Mouse (Mus musculus) liver, embryonic 16.5 days (tissue): ENCODE measurements at regions not wholly inside any gene's neighbourhood (a gene's known extent, or its start where the extent isn't known, plus 50 kb on each side); places are given as distances from the start of the nearest gene placed in this dataset.

Experiments used
- ATAC-seq: fragments of 200-750 bp; cut with Nextera tagmentation; 2 replicates; pipeline ENCODE4 v1.8.0; 2017; ENCODE audit warnings: low read depth, mild to moderate bottlenecking, moderate number of reproducible peaks, moderate library complexity
- H3K27ac ChIP-seq: fragments of 300-500 bp; sonication (generic); 2 replicates; pipeline ENCODE4 v1.5.1; 2014; ENCODE audit warnings: mild to moderate bottlenecking, low read length
- H3K27me3 ChIP-seq: fragments of 300-500 bp; sonication (generic); 2 replicates; pipeline ENCODE4 v1.6.1; 2014; ENCODE audit warnings: low read depth, low read length, mixed read lengths; ENCODE audit not compliant: control insufficient read depth, insufficient read depth
- H3K36me3 ChIP-seq: fragments of 300-500 bp; sonication (generic); 2 replicates; pipeline ENCODE4 v1.6.1; 2014; ENCODE audit warnings: mild to moderate bottlenecking; ENCODE audit not compliant: control insufficient read depth, insufficient read depth
- H3K4me1 ChIP-seq: fragments of 300-500 bp; sonication (generic); 2 replicates; pipeline ENCODE4 v1.6.1; 2014; ENCODE audit warnings: low read depth, low read length, mixed read lengths; ENCODE audit not compliant: control insufficient read depth
- H3K4me2 ChIP-seq: fragments of 300-500 bp; sonication (generic); 2 replicates; pipeline ENCODE4 v1.6.1; 2014; ENCODE audit warnings: low read depth, low read length, mixed read lengths
- H3K4me3 ChIP-seq: fragments of 300-500 bp; sonication (generic); 2 replicates; pipeline ENCODE4 v1.5.1; 2014; ENCODE audit warnings: low read depth, mild to moderate bottlenecking, low read length
- H3K9ac ChIP-seq: fragments of 300-500 bp; sonication (generic); 2 replicates; pipeline ENCODE4 v1.6.1; 2014; ENCODE audit warnings: low read depth, low read length
- H3K9me3 ChIP-seq: fragments of 300-500 bp; sonication (generic); replicated peaks from 2 replicates; pipeline ENCODE4 v1.6.1; 2016; ENCODE audit warnings: low read length; ENCODE audit not compliant: control insufficient read depth
- WGBS: fragments of 180-500 bp; shearing (Covaris S2); extraction: QIAGEN DNeasy Blood & Tissue Kit; methylation state at CpG from one replicate; pipeline ENCODE4 v1.1.7; 2014; ENCODE audit not compliant: insufficient replicate concordance; 5-methylcytosine and 5-hydroxymethylcytosine counted together

DNA sequence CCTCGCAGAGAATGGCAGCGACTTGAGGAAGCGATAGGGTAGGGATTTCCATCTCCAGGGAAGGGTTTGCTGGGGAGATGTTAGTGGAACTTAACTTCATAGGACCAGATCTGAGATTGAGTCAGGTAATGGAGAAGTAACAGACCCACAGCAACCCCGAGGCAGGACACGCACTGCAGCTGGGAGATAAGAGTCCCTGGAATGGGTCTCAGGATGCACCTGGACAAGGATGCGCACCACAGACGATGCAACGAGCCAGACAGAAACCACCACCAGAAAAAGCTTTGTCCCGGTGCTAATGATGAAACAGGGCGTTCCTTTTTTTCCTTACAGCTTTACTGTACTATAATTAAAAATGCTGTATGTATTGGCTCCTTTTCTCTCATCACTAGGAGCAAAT is 470.9 kb upstream of the Jarid2 start:
- Histone ChIP-seq H3K36me3 (no peaks in the 10 kb centered on the region), H3K27me3 (no peaks in the 10 kb centered on the region), H3K9ac (no peak overlapping the region), H3K4me1 (no peaks in the 10 kb centered on the region), H3K27ac (no peak overlapping the region), H3K9me3 (no peaks in the 10 kb centered on the region), H3K4me2 (no peak overlapping the region), H3K4me3 (no peak overlapping the region)
- WGBS = 32% methylated on average over 10 of the region's 10 CpGs
- no peak for ATAC-seq

DNA sequence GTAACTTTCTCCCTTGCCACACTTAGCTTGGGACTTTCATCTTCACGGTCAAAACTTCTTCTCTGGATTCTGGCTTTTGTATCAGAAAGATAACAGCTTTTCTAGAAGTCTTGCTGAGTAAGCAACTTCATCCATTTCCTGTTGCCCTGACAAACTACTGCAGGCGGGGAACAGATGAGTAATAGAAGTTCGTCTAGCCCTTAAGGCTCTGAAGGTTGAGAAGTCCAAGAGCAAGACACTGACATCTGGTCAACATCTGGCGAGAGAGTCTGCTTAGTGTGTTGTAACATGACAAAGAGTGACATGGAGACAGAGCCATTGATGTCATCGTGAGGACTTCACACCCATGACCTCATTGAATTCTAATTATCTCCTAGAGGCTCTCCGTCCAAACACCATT is 469.2 kb upstream of the Jarid2 start:
- H3K4me1 ChIP-seq = no peaks in the 10 kb centered on the region
- 38% methylated on average over 6 of the region's 6 CpGs for WGBS
- ATAC-seq = no peak

DNA sequence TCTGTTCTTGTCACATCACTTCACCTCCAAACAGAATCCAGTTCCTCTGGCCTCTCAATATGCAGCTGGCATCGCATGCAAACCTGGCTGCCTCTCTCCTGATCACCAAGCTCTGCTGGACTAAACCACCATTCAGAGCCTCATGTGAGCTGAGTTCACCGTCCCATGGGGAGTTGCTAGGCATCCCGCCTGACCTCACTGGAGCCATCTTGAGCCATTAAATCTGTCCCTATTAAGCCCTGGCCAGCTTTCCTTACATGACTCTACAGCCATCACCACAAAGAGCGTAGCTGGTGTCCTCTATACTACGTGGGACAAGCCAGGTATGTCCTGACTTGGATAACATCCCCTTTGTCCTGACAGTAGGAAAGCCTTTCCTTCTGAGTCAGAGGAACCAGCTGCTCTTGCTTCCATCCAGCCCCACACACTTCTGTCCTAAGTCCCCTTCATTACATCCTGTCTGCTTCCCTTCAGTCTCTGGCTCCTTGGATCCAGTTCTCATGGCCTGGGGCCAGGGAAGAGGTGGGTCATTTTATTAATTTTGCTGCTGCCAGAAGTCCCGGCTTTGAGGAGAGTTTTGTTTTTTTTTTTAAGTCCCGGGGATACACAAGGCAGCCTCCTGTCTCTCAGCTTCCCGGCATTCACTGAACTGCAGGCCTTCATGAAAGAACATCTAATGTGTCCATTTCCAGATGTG is 468.5 kb upstream of the Jarid2 start:
- H3K27ac ChIP-seq = no peak overlapping the region
- no peaks in the 10 kb centered on the region for H3K4me1 ChIP-seq
- no peak overlapping the region for H3K4me2 ChIP-seq
- 63% methylated on average over 8 of the region's 8 CpGs for WGBS
- H3K36me3 ChIP-seq = no peaks in the 10 kb centered on the region
- H3K27me3 ChIP-seq = no peaks in the 10 kb centered on the region
- H3K9ac ChIP-seq = no peak overlapping the region
- H3K9me3 ChIP-seq = no peaks in the 10 kb centered on the region
- H3K4me3 ChIP-seq = no peak overlapping the region
- no peak for ATAC-seq

More for the DNA sequence above, 469.2 kb upstream of the Jarid2 start:
- no peak overlapping the region for H3K4me3 ChIP-seq
- H3K9me3 ChIP-seq = no peaks in the 10 kb centered on the region
- no peak overlapping the region for H3K9ac ChIP-seq
- no peaks in the 10 kb centered on the region for H3K27me3 ChIP-seq
- no peaks in the 10 kb centered on the region for H3K36me3 ChIP-seq
- no peak overlapping the region for H3K4me2 ChIP-seq
- H3K27ac ChIP-seq = no peak overlapping the region

DNA sequence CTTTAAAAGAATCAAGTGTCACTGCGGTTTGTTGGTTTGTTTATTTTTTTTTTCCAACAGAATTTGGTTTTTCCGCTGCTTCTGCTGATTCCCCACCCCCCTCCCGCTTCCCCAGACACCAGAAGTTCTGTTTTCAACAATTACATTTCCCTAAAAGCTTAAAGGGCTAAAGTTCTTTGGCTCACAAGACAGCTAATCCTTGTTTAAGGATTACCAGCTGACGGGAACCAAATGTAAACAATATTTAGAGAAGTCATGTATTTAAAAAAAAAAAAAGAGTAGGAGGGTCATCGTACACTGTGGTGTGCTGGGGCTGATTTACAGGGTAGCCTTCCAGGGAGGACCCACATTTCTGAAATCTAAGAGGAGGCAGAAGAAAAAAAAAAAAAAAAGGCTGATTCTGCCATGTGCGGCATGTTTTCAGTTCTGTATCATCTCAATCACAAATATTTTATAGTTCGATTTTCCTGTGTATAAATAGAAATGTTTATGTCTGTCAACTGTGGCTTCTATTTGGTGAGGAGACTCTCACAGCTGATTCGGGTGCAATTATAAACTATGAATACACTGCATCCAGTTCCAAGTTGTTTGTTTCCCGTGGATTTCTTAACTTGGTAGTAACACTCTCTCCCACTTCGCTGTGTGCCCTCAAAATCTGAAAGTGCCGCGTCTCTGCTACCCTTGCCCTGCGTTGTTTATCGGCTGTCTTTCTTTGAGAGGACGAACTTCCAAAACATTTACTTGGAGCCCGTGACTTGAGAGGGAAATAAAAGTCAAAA is 456.3 kb upstream of the Jarid2 start:
- H3K4me3 ChIP-seq = no peak overlapping the region
- 62% methylated on average over 16 of the region's 16 CpGs for WGBS
- ATAC-seq = no peak
- H3K9ac ChIP-seq = no peak overlapping the region
- H3K9me3 ChIP-seq = no peaks in the 10 kb centered on the region
- H3K4me2 ChIP-seq = no peak overlapping the region
- H3K27ac ChIP-seq = no peak overlapping the region
- no peaks in the 10 kb centered on the region for H3K36me3 ChIP-seq
- no peaks in the 10 kb centered on the region for H3K4me1 ChIP-seq
- no peaks in the 10 kb centered on the region for H3K27me3 ChIP-seq

DNA sequence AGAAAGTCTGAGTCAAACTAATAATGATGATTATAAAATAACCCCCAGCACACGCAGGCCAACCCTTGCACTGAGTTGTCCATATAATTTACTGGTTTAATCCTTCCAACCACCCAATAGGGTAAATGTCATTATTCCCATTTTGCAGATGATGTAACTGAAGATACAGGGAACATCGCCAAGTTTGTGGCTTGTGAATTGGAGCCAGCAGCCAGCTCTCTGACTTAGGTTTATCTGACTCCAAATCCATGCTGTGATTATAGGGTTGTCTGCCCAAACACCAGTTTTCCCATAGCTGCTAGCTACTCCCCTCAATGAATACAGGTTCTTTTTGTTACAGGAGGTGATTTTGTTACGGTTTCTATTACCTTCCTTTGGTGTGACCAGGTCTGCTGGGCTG is 451.3 kb upstream of the Jarid2 start:
- ATAC-seq = no peak
- no peaks in the 10 kb centered on the region for H3K4me1 ChIP-seq
- no peaks in the 10 kb centered on the region for H3K36me3 ChIP-seq
- 71% methylated on average over 3 of the region's 3 CpGs for WGBS
- H3K4me2 ChIP-seq = no peak overlapping the region
- H3K27me3 ChIP-seq = no peaks in the 10 kb centered on the region
- no peaks in the 10 kb centered on the region for H3K9me3 ChIP-seq
- H3K9ac ChIP-seq = no peak overlapping the region
- no peak overlapping the region for H3K27ac ChIP-seq
- no peak overlapping the region for H3K4me3 ChIP-seq

DNA sequence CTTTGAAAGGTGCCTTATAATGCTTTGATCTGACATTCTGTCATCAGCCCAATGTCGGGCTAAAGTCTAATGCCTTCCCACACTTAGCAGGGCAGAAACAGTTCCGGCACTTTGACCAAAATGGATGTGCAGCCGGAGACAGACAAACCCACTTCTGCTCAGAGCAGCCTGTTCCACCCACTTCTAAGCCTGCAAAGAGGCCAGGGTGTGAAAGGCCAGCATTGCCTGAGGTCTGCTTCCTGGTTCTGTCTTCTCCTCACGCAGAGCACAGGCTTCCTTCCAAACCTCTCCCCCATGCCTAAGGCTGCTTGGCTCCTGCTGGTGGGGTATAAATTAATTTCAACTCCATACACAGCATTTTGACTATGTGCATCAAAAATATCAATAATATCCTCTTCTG is 450.2 kb upstream of the Jarid2 start:
- no peaks in the 10 kb centered on the region for H3K36me3 ChIP-seq
- H3K9me3 ChIP-seq = no peaks in the 10 kb centered on the region
- H3K27ac ChIP-seq = no peak overlapping the region
- H3K9ac ChIP-seq = no peak overlapping the region
- no peaks in the 10 kb centered on the region for H3K27me3 ChIP-seq
- no peak overlapping the region for H3K4me2 ChIP-seq
- H3K4me3 ChIP-seq = no peak overlapping the region
- 39% methylated on average over 4 of the region's 4 CpGs for WGBS
- no peaks in the 10 kb centered on the region for H3K4me1 ChIP-seq
- no peak for ATAC-seq

DNA sequence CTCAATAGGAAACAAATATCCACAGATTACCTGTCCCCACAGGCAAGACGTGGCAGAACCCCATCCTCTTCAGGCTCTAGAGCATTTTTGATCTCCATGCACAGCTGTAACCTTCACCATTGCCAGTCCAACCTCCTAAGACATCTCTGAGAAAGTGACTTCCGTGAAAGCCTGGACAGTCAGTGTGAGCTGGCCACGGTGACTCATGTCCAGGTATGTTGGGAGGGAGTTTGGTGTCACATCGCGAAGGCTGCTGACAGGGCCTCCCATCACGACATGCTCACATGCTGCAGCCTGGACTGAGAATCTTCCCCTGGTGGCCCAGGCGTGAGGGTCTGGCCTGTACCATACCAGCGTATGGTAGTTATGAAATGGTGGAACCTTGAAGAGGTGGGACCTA is 449.0 kb upstream of the Jarid2 start:
- Histone ChIP-seq H3K9me3 (no peaks in the 10 kb centered on the region), H3K4me1 (no peaks in the 10 kb centered on the region), H3K36me3 (no peaks in the 10 kb centered on the region), H3K9ac (no peak overlapping the region), H3K27ac (no peak overlapping the region), H3K4me2 (no peak overlapping the region), H3K27me3 (no peaks in the 10 kb centered on the region), H3K4me3 (no peak overlapping the region)
- ATAC-seq = no peak
- 69% methylated on average over 8 of the region's 8 CpGs for WGBS

DNA sequence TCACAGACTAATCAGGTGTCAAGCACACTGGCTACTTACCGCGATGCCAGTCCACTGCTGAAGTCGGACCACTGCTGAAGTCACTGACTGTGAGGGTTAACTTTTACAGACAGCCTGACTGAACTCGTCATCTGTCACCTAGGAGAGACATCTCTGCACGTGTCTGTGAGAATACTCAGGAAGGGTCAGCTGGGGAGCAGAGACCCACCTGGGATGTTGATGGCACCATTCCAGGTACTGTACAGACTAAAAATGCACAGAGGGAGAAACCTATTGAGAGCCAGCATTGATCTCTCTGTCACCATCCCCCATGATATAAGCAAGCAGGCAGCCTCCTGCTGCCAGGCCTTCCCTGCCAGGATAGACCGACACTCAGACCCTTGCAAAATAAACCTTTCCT is 447.5 kb upstream of the Jarid2 start:
- H3K9me3 ChIP-seq = no peaks in the 10 kb centered on the region
- 63% methylated on average over 6 of the region's 6 CpGs for WGBS
- no peak overlapping the region for H3K9ac ChIP-seq
- H3K36me3 ChIP-seq = no peaks in the 10 kb centered on the region
- H3K4me1 ChIP-seq = no peaks in the 10 kb centered on the region
- no peak for ATAC-seq
- H3K4me2 ChIP-seq = no peak overlapping the region
- no peak overlapping the region for H3K27ac ChIP-seq
- no peaks in the 10 kb centered on the region for H3K27me3 ChIP-seq
- no peak overlapping the region for H3K4me3 ChIP-seq

DNA sequence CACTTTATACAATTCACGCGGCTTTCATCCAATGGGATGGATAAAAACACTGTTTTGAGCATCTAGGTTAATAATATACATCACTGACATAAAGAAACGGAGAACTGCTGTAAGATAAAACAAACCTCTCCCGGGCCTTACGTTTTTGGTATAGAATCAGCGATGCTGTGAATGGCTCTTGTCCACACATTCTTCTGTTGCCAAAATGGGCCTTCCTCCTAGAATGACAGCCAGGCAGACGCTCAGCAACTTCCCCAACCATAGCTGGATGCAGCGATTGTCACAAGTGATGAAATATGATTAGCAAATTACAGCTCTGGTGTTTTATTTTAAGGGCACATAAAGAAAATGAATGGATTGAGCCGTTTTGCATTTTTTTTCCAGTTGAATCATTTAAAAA is 447.0 kb upstream of the Jarid2 start:
- no peak for ATAC-seq
- no peak overlapping the region for H3K27ac ChIP-seq
- 58% methylated on average over 9 of the region's 9 CpGs for WGBS
- H3K9ac ChIP-seq = no peak overlapping the region
- no peaks in the 10 kb centered on the region for H3K27me3 ChIP-seq
- H3K9me3 ChIP-seq = no peaks in the 10 kb centered on the region
- H3K4me1 ChIP-seq = no peaks in the 10 kb centered on the region
- H3K36me3 ChIP-seq = no peaks in the 10 kb centered on the region
- no peak overlapping the region for H3K4me3 ChIP-seq
- no peak overlapping the region for H3K4me2 ChIP-seq
